Mouse (Mus musculus): Measurements from ENCODE around the gene Rpl36al.

- TF ChIP-seq EP300 (IDR thresholded peaks at IDR 0.05; ENCODE audit: low read depth) (no peak), CTCF (IDR thresholded peaks at IDR 0.05; ENCODE audit: low read depth) (no peak)
Observed at GRCm38 (mm10) chr12:69191396-69191795, 7.5 kb upstream of the Rpl36al start.
